Mouse (Mus musculus): ENCODE measurements around the gene Nsg1. TPM values are rescaled to one million over a fixed set of nuclear protein-coding genes. Genes with fewer than 3 reads are reported as not detected.

The Nsg1 gene
- polyA plus RNA-seq, 1 experiment, result 1.0 TPM

GRCm38 (mm10) chr5:38173766-38174165 is 14.1 kb upstream of the Nsg1 start:
- no peak overlapping the region for H3K4me3 ChIP-seq (ENCODE audit: low read depth, low read length)
- no peaks in the 10 kb centered on the region for H3K4me1 ChIP-seq (ENCODE audit: control insufficient read depth, insufficient read depth, low read length)
- H3K9ac ChIP-seq (ENCODE audit: low read depth, poor library complexity, severe bottlenecking), result no peak overlapping the region
- no peaks in the 10 kb centered on the region; the same call in 1 of the 2 replicates for H3K9me3 ChIP-seq (replicated peaks; ENCODE audit: control insufficient read depth, insufficient read depth, low read length, poor library complexity, severe bottlenecking)
- no peaks in the 10 kb centered on the region for H3K36me3 ChIP-seq (ENCODE audit: control insufficient read depth, insufficient read depth, low read length, poor library complexity, severe bottlenecking)
- no peak overlapping the region for H3K27ac ChIP-seq (ENCODE audit: insufficient read depth, low read length)
- TF ChIP-seq CTCF (IDR thresholded peaks at IDR 0.05; ENCODE audit: low read depth, low read length), result no peak
- no peak for TF ChIP-seq POLR2A (IDR thresholded peaks at IDR 0.05; ENCODE audit: insufficient read depth, low read length)
- no peak for TF ChIP-seq EP300 (IDR thresholded peaks at IDR 0.05; ENCODE audit: insufficient read depth, low read depth, low read length)
- H3K27me3 ChIP-seq (ENCODE audit: control insufficient read depth, insufficient read depth, low read length, poor library complexity, severe bottlenecking), result no peaks in the 10 kb centered on the region

- Histone ChIP-seq H3K9ac (ENCODE audit: low read depth, poor library complexity, severe bottlenecking) (no peak overlapping the region), H3K4me1 (ENCODE audit: control insufficient read depth, insufficient read depth, low read length) (no peaks in the 10 kb centered on the region), H3K36me3 (ENCODE audit: control insufficient read depth, insufficient read depth, low read length, poor library complexity, severe bottlenecking) (no peaks in the 10 kb centered on the region), H3K27ac (ENCODE audit: insufficient read depth, low read length) (no peak overlapping the region), H3K4me3 (ENCODE audit: low read depth, low read length) (no peak overlapping the region), H3K9me3 (replicated peaks; ENCODE audit: control insufficient read depth, insufficient read depth, low read length, poor library complexity, severe bottlenecking) (no peaks in the 10 kb centered on the region; the same call in 1 of the 2 replicates), H3K27me3 (ENCODE audit: control insufficient read depth, insufficient read depth, low read length, poor library complexity, severe bottlenecking) (no peaks in the 10 kb centered on the region)
- no peak for TF ChIP-seq POLR2A (IDR thresholded peaks at IDR 0.05; ENCODE audit: insufficient read depth, low read length)
- TF ChIP-seq EP300 (IDR thresholded peaks at IDR 0.05; ENCODE audit: insufficient read depth, low read depth, low read length), result no peak
- no peak for TF ChIP-seq CTCF (IDR thresholded peaks at IDR 0.05; ENCODE audit: low read depth, low read length)
These were observed 8.8 kb upstream of the Nsg1 start for GRCm38 (mm10) chr5:38168497-38168896.

GRCm38 (mm10) chr5:38158947-38159633 is 617 bp downstream of the Nsg1 start:
- no peaks in the 10 kb centered on the region for H3K9me3 ChIP-seq (replicated peaks; ENCODE audit: control insufficient read depth, insufficient read depth, low read length, poor library complexity, severe bottlenecking)
- H3K4me1 ChIP-seq (ENCODE audit: control insufficient read depth, insufficient read depth, low read length), result no peaks in the 10 kb centered on the region
- peaks cover 6% of the 10 kb centered on the region for H3K27me3 ChIP-seq (ENCODE audit: control insufficient read depth, insufficient read depth, low read length, poor library complexity, severe bottlenecking)
- H3K4me3 ChIP-seq (ENCODE audit: low read depth, low read length), result peak overlapping the region; percentile 59
- TF ChIP-seq EP300 (IDR thresholded peaks at IDR 0.05; ENCODE audit: insufficient read depth, low read depth, low read length) (no peak), CTCF (IDR thresholded peaks at IDR 0.05; ENCODE audit: low read depth, low read length) (no peak), POLR2A (IDR thresholded peaks at IDR 0.05; ENCODE audit: insufficient read depth, low read length) (no peak)
- H3K9ac ChIP-seq (ENCODE audit: low read depth, poor library complexity, severe bottlenecking), result peak overlapping the region; percentile 55
- H3K36me3 ChIP-seq (ENCODE audit: control insufficient read depth, insufficient read depth, low read length, poor library complexity, severe bottlenecking), result no peaks in the 10 kb centered on the region
- H3K27ac ChIP-seq (ENCODE audit: insufficient read depth, low read length), result no peak overlapping the region

GRCm38 (mm10) chr5:38158501-38158946 is 1.2 kb downstream of the Nsg1 start:
- Histone ChIP-seq H3K4me1 (ENCODE audit: control insufficient read depth, insufficient read depth, low read length) (no peaks in the 10 kb centered on the region), H3K27me3 (ENCODE audit: control insufficient read depth, insufficient read depth, low read length, poor library complexity, severe bottlenecking) (peaks cover 6% of the 10 kb centered on the region), H3K9me3 (replicated peaks; ENCODE audit: control insufficient read depth, insufficient read depth, low read length, poor library complexity, severe bottlenecking) (no peaks in the 10 kb centered on the region), H3K36me3 (ENCODE audit: control insufficient read depth, insufficient read depth, low read length, poor library complexity, severe bottlenecking) (no peaks in the 10 kb centered on the region), H3K4me3 (ENCODE audit: low read depth, low read length) (peak overlapping the region; percentile 59), H3K9ac (ENCODE audit: low read depth, poor library complexity, severe bottlenecking) (no peak overlapping the region), H3K27ac (ENCODE audit: insufficient read depth, low read length) (no peak overlapping the region)
- TF ChIP-seq POLR2A (IDR thresholded peaks at IDR 0.05; ENCODE audit: insufficient read depth, low read length) (no peak), EP300 (IDR thresholded peaks at IDR 0.05; ENCODE audit: insufficient read depth, low read depth, low read length) (no peak), CTCF (IDR thresholded peaks at IDR 0.05; ENCODE audit: low read depth, low read length) (no peak)

- H3K9ac ChIP-seq (ENCODE audit: low read depth, poor library complexity, severe bottlenecking), result no peak overlapping the region
- no peaks in the 10 kb centered on the region for H3K36me3 ChIP-seq (ENCODE audit: control insufficient read depth, insufficient read depth, low read length, poor library complexity, severe bottlenecking)
- TF ChIP-seq EP300 (IDR thresholded peaks at IDR 0.05; ENCODE audit: insufficient read depth, low read depth, low read length), result no peak
- no peak for TF ChIP-seq POLR2A (IDR thresholded peaks at IDR 0.05; ENCODE audit: insufficient read depth, low read length)
- TF ChIP-seq CTCF (IDR thresholded peaks at IDR 0.05; ENCODE audit: low read depth, low read length), result no peak
- H3K4me3 ChIP-seq (ENCODE audit: low read depth, low read length), result no peak overlapping the region
- H3K4me1 ChIP-seq (ENCODE audit: control insufficient read depth, insufficient read depth, low read length), result no peaks in the 10 kb centered on the region
- H3K27ac ChIP-seq (ENCODE audit: insufficient read depth, low read length), result no peak overlapping the region
- peaks cover 6% of the 10 kb centered on the region for H3K27me3 ChIP-seq (ENCODE audit: control insufficient read depth, insufficient read depth, low read length, poor library complexity, severe bottlenecking)
- no peaks in the 10 kb centered on the region for H3K9me3 ChIP-seq (replicated peaks; ENCODE audit: control insufficient read depth, insufficient read depth, low read length, poor library complexity, severe bottlenecking)
These were observed 2.2 kb downstream of the Nsg1 start for GRCm38 (mm10) chr5:38157481-38158020.

GRCm38 (mm10) chr5:38153636-38154035 is 6.1 kb downstream of the Nsg1 start:
- TF ChIP-seq CTCF (IDR thresholded peaks at IDR 0.05; ENCODE audit: low read depth, low read length), result no peak
- TF ChIP-seq EP300 (IDR thresholded peaks at IDR 0.05; ENCODE audit: insufficient read depth, low read depth, low read length), result no peak
- no peak for TF ChIP-seq POLR2A (IDR thresholded peaks at IDR 0.05; ENCODE audit: insufficient read depth, low read length)
- no peaks in the 10 kb centered on the region for H3K27me3 ChIP-seq (ENCODE audit: control insufficient read depth, insufficient read depth, low read length, poor library complexity, severe bottlenecking)
- no peak overlapping the region for H3K27ac ChIP-seq (ENCODE audit: insufficient read depth, low read length)
- H3K36me3 ChIP-seq (ENCODE audit: control insufficient read depth, insufficient read depth, low read length, poor library complexity, severe bottlenecking), result no peaks in the 10 kb centered on the region
- no peaks in the 10 kb centered on the region for H3K4me1 ChIP-seq (ENCODE audit: control insufficient read depth, insufficient read depth, low read length)
- no peak overlapping the region for H3K9ac ChIP-seq (ENCODE audit: low read depth, poor library complexity, severe bottlenecking)
- no peak overlapping the region for H3K4me3 ChIP-seq (ENCODE audit: low read depth, low read length)
- H3K9me3 ChIP-seq (replicated peaks; ENCODE audit: control insufficient read depth, insufficient read depth, low read length, poor library complexity, severe bottlenecking), result no peaks in the 10 kb centered on the region
